Mouse (Mus musculus) layer of hippocampus, adult 9-11 months (tissue): Measurements from ENCODE around the gene Btrc.
"Not testable (repeated sequence)": the region's sequence is repeated elsewhere in the genome, so short reads cannot be mapped to it uniquely, and the experiment has no call there.

Experiments used
- DNase-seq: peaks from one replicate; pipeline ENCODE4 v3.0.0; 2022

Btrc gene

DNA sequence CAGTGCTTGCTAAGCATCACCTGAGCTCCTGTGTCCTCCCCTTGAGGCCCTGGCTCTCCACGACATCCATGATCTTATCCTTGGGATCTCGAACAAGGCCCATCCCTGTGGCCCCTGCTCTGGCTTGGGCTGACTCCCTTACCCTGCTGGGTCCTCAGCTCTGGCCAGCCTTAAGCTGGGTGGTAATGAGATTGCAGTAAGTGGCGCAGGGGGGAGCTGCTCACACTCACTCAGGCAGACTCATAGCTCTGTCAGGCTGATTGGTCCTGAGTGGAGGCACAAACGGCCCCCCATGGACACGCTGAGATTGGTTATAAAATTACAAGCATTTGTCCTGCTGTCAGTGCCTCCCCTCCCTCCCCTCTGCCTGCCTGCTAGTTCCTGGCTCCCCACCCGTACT, 172.4 kb downstream of the Btrc start:
- no peak for DNase-seq

DNA sequence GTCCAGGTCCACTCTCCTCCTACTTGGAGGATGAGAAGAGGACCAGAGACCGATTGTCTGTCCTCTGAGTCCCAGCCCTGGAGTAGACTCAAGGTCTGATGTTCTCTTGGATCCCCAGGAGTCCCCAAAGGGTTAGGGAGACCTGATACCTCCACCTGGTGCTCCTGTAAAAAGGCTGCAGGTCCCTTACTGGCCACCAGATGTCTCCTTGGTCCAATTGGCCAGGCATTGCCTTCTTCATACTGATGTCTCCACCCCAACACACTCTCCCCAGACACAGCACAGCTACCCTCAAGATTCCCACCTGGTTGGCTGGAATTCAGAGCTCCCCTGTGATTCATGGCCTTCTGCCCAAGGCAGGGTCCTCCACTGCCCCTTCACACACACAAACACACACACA, 174.0 kb downstream of the Btrc start:
- no peak for DNase-seq

DNA sequence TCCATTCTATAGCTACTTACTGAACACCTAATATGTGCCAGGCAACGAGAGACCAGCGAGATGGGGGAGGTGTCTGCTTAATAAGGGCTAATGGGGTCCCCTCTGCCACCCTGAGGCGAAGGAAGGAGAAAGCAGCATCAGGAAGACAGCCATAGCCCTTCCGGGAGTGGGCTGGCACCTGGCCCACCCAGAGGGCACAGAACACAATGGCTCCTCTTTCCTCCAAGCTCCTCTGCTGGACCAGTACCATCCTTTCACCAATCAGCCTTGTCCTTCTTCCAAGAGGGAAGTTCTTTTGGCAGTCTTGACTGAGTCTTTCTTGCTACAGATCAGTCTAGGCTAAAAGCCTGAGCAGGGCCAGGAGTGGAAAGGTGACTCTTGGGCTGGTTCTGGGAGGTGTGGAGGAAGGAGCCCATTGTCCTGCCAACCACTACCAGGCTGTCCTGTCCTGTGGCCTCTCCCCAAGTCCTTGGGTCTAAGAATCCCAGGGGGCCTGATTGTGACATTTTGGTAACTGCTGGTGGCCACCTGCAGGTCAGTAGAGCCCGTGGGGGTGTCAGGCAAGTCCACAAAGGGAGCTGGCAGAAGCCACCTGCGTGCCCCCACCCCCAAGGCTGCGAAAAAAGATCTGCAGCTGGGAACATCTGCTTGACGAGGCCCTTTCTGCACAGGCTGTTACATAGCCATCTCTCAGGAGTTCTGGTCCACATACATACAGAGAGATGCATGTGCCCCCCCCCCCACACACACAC, 177.3 kb downstream of the Btrc start:
- no peak for DNase-seq

DNA sequence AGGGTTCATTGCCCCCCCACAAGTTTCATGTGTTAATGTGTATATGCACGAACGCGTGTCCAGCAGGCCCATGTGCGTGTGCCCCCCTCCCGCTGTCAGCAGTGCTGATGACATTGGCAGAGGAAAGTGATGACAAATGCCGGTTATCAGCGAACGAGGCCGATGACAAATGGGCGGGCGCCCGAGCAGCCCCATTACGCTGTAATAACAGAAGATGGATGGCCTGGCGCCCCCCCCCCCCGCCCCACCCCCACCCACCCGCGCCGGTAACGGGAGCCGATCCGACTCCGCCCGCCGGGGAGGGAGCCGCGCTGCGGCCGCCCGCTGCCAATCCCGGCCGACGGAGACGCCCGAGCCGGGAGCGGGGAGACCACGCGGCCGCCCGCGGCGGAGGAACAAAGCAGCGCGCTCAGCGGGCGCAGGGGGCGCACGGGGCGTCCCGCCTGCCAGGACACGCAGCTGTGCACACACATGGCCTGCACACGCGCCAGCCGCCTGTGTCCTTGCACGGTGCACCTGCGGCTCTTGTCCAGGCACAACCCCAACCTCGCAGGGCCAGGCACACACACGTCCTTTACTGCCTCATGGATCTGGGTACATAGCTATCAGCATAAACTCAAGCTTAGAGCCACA, 178.0 kb downstream of the Btrc start:
- no peak for DNase-seq

DNA sequence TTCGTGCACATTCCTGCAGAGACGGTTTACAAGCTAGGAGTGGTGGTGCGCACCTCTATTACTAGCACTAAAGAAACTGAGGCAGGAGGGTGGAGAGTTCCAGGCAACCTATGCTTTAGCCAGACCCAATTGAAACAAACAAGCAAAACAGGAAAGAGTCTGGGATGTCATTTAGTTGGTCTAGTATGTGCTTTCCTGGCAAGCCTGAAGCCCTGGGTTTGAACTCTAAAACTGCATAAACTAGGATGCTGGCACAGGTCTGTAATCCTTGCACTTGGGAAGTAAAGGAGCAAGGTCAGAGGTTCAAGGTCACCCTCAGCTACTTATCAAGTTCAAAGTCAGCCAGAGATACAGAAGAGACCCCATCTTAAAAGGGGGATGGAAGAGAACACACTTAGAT, 178.5 kb downstream of the Btrc start:
- DNase-seq = no peak

DNA sequence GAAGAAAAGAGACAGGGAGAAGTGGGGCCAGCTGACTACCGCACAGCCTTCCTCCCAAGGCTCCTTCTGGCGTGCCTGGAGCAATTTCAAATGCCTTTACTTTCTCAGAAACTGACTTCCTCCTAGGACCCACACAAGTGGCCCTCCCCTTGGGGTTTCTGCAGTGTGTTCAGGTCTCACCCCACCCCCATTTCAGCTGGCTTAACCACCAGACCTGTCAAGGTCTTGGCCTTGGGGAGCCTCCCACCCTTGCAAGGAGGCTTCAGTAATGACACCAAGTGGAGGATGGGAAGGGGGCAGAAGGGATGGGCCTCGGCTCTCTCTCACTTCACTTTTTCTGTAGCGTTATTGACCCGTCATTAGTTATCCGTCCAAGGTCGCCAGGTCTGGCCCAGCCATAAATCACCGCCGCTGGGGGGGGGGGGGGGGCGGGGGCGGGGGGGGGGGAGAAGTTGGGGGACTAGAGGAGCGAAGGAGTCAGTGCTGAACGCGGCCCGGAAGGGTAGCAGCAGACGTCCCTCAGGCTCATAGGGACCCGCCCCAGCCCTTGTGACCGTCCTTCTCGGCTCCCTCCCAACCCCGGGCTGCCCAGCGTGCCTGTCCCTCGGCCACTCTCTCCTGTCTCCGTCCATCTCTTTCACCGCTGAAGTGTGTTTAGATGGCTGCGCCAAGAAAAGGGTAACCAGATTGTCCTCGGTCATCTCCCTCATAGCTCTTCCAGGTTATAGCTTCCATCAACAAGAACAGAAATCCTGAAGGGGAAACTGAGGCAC, 180.8 kb downstream of the Btrc start:
- no peak for DNase-seq

DNA sequence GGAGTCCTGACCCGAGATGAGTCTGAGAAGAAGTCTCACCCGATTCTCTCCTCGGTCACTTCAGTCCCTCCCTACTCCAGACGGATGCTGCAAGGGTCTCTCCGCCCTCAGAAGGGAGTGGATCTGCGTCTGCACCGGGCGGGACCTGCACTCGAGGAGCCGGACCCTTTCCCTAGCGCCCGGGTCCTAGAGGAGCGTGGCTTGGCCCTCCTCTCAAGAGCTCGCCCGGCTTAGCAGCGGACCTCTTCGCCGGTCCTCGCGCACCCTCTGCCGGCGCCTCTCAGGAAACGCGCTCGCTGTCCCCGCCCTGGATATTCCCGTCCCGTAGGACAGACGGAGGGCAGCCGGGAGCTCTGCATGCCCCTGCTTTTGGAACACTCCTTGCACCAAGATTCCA, 181.4 kb downstream of the Btrc start:
- DNase-seq = peak; percentile 68

DNA sequence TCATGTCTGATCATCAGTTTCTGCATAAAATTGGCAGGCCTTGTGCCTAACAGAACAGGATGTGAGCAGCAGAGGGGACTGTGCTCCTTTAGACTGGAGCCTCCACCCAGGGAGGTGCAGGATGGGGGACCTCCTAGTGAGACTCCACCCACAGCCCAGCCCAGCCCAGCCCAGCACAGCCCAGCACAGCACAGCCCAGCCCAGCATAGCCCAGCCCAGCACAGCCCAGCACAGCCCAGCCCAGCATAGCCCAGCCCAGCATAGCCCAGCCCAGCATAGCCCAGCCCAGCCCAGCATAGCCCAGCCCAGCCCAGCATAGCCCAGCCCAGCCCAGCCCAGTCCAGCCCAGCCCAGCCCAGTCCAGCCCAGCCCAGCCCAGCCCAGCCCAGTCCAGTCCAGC, 184.7 kb downstream of the Btrc start:
- not testable (repeated sequence) for DNase-seq

DNA sequence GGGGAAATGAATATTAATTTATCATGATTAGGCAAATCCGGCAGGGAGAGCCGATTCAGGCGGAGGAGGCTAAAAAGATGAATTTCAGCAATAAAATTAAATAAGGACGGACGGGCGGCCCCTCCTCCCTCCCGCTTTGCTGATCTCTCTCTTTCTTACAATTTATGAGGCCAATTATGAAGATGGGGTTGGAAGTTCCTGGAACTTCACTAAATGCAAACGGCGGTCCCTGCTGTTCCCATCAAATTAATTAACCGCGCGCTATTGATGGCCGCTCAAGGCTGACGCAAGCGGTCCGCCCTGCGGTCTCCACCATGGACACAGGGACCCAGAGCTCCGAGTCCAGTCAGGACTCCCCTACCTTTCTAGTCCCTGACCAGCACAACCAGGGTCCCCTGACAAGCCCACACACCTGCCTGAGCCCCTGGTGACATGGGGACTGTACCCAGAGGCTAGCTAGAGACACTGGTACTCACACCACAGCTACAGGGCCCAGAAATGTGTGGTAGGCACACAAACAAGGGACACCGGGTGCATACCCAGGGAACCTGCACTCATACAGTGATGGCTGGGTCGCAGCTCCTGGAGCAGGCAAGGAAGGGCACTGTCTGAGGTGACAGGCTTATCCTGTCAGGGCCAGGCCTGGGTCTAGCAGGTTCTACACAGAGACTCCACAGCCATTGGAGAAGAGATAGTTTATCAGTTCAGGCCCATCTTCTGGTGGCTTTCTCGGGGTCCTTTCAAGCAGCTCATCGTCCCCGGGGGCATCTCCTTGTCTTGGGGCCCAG, 185.8 kb downstream of the Btrc start:
- DNase-seq = no peak

DNA sequence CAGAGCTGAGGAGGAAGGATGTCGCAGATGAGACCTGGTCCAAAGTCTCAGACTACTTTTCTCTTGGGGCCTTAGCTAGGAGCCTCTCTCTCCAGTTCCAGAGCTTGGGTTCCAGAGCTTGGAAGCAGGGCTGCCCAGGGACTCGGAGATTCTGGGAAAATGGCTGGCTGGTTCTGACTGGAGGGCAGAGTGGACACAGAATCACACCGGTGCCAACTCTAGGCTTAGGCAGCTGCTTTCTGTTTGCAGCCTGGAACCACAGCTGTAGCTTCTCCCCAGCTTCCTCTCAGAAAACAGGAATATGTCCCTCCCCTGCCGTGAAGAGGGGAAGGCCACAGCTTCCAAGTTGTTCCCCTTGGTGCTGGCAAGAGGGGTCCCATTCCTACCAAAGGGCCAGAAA, 186.4 kb downstream of the Btrc start:
- DNase-seq = no peak

DNA sequence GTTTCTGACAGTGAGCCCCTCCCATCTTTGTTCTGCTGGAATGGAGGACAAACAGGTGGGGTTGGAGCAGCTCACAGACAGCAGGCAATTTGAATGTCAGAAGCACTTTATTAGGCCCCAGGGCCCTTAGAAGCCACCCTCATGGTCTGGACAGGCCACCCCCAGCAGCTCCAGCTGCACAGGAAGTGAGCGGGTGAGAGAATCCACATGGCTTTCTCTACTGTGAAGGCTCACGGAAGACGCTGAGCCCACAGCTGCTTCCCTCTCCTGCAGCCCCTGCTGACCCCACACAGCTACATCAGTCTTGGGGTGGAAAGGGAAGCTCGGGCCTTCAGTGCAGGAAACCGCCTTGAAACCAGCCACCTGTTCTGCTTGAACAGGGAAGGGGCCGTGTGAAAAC, 188.7 kb downstream of the Btrc start:
- DNase-seq = no peak

DNA sequence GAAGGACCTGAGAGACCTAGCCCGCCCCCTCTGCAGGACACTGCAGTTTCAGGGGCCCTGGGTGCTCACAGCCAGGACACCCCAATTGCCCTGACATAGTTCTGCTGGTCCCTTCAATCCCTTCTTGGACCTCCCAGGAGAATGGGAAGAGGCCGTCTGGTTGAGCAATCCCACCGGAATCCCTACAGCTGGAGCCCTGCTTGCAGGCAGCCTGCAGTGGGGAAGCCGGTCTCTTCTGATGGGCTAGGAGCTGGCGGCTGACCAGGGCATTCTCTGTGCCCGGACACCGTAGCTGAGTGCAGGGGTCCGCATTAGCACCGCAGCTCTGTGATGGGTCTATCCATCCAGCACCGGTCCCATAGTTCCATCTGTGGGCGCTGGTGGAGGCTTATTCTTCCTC, 190.6 kb downstream of the Btrc start:
- DNase-seq = no peak

DNA sequence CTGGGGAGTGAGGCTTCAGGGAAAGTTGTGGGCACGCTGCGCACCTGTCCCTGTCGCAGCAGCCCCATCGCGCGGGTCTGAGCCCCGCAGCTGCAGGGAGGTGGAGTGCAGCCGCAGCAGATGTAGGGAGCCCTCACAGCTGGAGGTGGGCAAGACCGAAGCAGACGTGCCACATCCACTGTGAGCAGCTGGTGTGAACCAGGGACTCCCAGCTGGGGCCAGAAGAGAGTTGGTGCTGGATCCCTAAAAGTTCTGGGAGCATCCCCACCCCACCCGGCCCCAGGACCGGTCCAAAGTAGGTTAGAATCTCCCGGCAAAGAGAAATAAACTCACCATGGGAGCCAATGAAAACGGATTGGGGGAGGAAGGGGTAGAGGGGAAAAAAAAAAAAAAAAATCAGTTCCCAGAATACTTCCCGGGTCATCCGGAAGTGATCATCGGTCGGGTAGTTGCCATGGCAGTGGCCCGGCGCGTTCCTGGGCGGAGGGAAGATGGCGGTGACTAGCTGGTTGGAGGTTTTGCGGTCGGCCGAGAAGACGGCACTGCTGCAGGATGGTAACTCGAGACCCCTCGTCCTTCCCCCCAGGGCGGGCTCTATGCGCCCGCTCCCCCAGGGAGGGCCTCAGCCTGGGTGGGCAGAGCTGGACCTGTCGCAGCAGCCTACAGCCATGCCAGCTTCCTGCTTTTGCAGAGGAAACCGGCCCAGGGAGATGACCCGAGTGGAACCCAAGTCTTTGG, 196.8 kb downstream of the Btrc start, which contains the start of the genes Poll and Gm17018:
TSS of gene Poll (minus strand) at position 379 of the 738 bp plus-strand sequence.
TSS of gene Gm17018 (plus strand) at position 463 of the 738 bp plus-strand sequence.
- DNase-seq = peak; percentile 83

DNA sequence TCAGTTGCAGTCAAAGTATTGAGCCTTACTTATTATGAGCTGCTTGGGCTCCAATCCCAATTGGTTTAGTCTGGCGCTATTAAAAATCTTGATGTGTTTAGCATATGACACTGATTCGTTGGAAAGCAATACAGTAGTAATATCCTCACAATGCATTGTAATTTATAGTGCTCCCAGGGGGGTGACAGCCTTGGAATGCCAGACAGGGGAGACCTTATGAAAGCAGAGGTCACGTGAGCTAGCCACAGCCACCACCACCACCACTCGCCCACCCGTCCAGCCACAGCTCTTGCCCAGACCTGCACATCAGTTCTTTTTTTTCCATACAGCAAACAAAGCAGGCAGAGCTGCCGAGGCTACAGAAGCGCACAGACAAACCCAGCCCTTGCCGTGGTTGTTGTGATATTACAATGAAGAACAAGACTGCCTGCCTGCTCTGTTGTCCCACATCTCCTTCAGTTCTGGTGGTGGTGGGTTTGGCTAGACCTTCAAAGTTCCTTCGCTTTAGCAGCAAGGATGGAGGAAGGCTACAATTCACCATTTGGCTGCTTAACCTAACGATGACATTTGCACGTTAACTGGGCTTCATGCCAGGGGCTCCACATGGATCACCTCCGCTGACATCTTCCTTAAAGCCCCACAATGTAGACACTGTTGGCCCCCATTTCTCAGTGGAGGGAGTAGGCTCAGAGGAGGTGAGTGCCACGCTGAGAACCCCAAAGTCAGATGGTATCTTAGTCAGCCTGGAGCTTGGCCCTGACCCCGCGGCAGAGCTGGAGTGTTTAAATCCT, 202.6 kb downstream of the Btrc start:
- DNase-seq = no peak

DNA sequence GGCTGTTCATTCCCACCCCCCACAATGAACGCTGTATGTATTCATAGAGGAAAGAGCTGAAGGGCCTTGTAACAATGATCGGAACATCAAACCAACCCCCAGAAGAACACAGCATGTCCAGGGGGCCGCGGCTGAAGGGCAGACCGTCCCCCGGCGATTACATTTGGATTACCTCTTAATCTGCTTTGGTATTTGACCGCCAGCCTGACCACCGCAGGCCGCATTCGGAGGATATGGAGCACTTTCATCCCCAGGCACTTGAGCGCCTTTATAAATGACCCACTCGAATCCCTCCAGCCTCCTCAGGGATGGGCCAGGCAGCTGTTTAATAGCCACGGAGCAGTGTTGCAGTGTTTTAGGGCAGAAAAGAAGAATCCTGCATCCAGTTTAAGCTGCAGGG, 203.8 kb downstream of the Btrc start:
- no peak for DNase-seq

DNA sequence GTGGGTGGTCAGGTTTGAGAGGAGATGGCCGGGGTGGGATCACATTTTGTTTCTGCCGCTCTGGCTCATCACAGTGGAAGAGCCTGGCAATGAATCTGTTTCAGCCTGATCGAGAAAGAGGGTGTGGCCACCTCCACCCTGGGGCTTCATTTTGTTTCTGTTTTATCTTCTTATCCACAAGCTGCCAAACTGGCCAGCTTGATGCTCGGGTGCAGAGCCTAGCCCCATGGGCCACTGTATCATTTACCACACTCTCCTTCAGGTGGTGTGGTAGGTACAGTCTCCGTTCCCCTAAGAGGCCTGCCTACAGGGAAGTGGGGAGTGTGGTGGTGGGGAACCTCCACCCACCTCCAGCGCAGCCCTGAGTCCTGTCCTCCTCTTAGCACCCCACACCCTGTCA, 209.5 kb downstream of the Btrc start:
- DNase-seq = no peak

DNA sequence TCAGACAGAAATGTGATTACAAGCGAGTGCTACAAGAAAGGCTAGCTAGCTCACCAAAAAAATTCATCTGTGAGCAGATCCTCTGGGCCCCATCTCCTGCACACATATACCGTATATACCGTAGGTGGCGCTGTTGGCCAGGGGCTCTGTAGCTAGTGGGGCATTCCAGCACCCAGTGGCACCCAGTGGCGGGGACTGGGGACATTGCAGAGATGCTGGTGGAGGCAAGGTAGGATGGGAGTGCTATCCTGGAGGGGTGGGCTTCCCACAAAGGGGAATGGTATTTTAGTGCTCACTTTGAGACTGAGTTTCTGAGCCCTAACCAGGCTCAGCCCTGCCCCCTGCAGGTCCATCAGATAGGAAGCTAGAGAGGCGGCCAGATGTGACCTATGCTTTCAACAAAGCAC, 210.3 kb downstream of the Btrc start:
- peak; percentile 69 for DNase-seq

DNA sequence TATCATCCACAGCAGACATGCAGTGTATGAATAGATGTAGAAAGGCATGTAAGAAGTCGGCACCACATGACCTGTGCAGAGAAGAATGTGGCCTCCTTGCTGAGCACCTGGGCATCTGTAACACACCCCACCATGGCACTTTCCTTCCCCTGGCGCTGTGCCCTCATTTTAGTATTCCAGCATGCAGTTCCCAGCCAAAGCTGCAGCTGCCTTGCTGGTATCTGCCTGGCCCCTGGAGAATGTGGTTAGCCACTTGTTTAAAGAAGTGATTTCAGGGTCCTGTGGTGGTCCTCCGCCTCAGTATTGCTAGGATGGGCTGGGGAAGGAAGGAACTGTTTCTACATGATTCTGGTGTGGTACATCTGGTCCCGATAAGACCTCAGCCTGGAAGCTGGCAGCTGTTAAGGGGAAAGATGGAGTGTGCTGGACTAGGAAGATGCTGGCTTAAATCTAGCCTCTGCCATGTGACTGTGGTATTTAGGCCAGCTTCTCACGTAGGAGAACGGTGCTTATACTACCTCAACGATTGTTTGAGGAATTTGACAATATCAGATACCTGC, 210.9 kb downstream of the Btrc start:
- no peak for DNase-seq

DNA sequence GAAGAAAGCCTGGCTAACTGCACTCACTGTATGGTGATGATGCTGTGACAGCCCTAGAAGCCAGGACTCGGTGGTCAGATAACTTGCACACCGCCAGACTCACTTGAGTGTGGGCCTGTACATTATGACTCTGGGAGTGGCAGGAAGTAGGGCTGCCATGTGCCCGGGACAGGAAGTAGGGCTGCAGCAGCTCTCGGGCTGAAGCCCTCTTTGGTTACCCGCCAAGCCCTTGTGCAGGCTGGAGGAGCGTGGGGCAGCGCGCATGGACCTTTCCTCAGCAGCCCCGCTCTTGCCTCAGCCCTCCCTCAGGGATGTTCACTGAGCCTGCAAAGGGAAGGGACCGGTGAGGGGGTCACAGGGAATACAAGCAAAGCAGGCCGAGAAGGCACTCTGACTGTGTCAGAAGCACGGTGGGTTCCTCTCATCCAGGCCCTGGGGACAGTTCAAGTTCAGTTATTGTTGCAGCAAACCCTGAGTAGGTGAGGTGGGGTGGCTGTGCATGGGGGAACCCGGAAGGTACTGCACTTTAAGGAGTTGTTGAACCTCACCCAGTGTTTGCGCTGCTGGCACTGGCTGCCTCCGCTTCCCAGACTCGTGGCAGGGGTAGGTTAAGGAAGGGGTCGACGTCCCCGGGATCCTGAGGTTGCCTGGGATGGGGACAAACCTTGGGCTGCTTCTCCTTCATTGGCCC, 211.6 kb downstream of the Btrc start:
- DNase-seq = no peak

DNA sequence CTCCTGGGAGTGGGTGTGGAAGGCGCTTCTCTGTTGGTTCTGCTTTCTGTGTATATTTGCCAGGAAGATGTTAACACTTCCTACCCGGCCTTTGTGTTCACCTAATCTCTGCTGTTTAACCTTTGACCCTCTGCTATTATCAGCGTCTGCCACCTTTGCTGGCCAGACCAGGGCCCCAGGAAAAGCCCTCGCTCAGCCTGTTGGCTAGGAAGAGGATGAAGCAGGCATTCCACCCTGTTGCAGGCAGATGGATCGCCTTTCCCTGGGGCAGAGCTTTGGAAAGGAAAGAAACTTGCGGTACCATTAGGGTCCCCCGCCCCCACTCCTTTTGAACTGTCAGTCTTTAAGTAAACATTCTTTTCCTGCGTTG, 212.1 kb downstream of the Btrc start:
- no peak for DNase-seq
